Mouse (Mus musculus) hindbrain, embryonic 16.5 days (tissue): Measurements from ENCODE around the gene Mrm1. TPM values are rescaled to one million over a fixed set of nuclear protein-coding genes. Genes with fewer than 3 reads are reported as not detected.

Source experiments
- polyA plus RNA-seq: library from polyadenylated mRNA; unstranded; fragments of >200 nt; fragmentation: Nextera tagmentation; extraction: Ambion mirVana; gene quantifications from 2 replicates; pipeline ENCODE4 v1.2.1, GENCODE M21; 2015

The Mrm1 gene
- polyA plus RNA-seq, 1 experiment from 2014 or later = 26.0 TPM

Other genes starting within 250 kb of the Mrm1 start
- 11.0 and 11.1 TPM in 2 replicates for gene Dhrs11, start 9.5 kb upstream of the Mrm1 start, polyA plus RNA-seq
- gene Ggnbp2, start 51.3 kb upstream of the Mrm1 start, polyA plus RNA-seq = 66.8 and 72.5 TPM in 2 replicates
- gene Myo19, start 60.6 kb upstream of the Mrm1 start, polyA plus RNA-seq = 6.3 and 7.0 TPM in 2 replicates
- 2.2 and 2.5 TPM in 2 replicates for gene Pigw, start 60.8 kb upstream of the Mrm1 start, polyA plus RNA-seq
- 65.2 and 71.4 TPM in 2 replicates for gene Znhit3, start 96.9 kb upstream of the Mrm1 start, polyA plus RNA-seq
- 5.5 and 7.1 TPM in 2 replicates for gene Car4, start 138.3 kb upstream of the Mrm1 start, polyA plus RNA-seq